Mouse (Mus musculus) liver, embryonic 14.5 days (tissue): ENCODE data around the gene Arhgap27. TPM values are rescaled to one million over a fixed set of nuclear protein-coding genes. Genes with fewer than 3 reads are reported as not detected.

Experiments used
- ATAC-seq: fragments of 200-750 bp; cut with Nextera tagmentation; 2 replicates; pipeline ENCODE4 v1.8.0; 2017; ENCODE audit warnings: moderate number of reproducible peaks, mild to moderate bottlenecking, moderate library complexity; ENCODE audit not compliant: insufficient read depth
- DNase-seq, 3 experiments: peaks; one replicate each; pipeline ENCODE4 v3.0.0-alpha.2; 2012 to 2013; ENCODE audit warnings: low read depth in 3 of 3, low spot score in 3 of 3
- H3K27ac ChIP-seq: fragments of 300-500 bp; sonication (generic); 2 replicates; pipeline ENCODE4 v1.5.1; 2014; ENCODE audit warnings: moderate library complexity, mild to moderate bottlenecking, control low read depth, inconsistent platforms
- H3K27me3 ChIP-seq: fragments of 300-500 bp; sonication (generic); 2 replicates; pipeline ENCODE4 v1.6.1; 2014; ENCODE audit warnings: mild to moderate bottlenecking, low read length, moderate library complexity; ENCODE audit not compliant: control insufficient read depth, insufficient read depth
- H3K36me3 ChIP-seq: fragments of 300-500 bp; sonication (generic); replicated peaks from 2 replicates; pipeline ENCODE4 v1.6.1; 2014; ENCODE audit warnings: low read depth; ENCODE audit not compliant: control insufficient read depth, insufficient read depth
- H3K4me1 ChIP-seq, 2 experiments: fragments of 200-500 bp in 1 of 2; fragments of 300-500 bp in 1 of 2; sonication (generic) in 1 of 2; replicated peaks; 2 replicates each; pipeline ENCODE4 v1.6.1; 2012 to 2014; ENCODE audit warnings: antibody characterized with exemption in 1 of 2, inconsistent platforms in 1 of 2, low read length in 1 of 2; ENCODE audit not compliant: control insufficient read depth in 2 of 2, insufficient read depth in 2 of 2
- H3K4me2 ChIP-seq: fragments of 300-500 bp; sonication (generic); 2 replicates; pipeline ENCODE4 v1.6.1; 2014; ENCODE audit warnings: low read depth, mild to moderate bottlenecking, control low read depth, moderate library complexity
- H3K4me3 ChIP-seq, 2 experiments: fragments of 200-500 bp in 1 of 2; fragments of 300-500 bp in 1 of 2; sonication (generic) in 1 of 2; 2 replicates each; pipeline ENCODE4 v1.5.1; 2012 to 2014; ENCODE audit warnings: low read depth in 2 of 2, low read length in 2 of 2, mild to moderate bottlenecking in 2 of 2, control low read depth in 1 of 2, inconsistent platforms in 1 of 2, moderate library complexity in 1 of 2; ENCODE audit not compliant: insufficient read depth in 1 of 2
- H3K9ac ChIP-seq: fragments of 300-500 bp; sonication (generic); replicated peaks from 2 replicates; pipeline ENCODE4 v1.6.1; 2014; ENCODE audit warnings: mild to moderate bottlenecking, control low read depth, moderate library complexity
- H3K9me3 ChIP-seq: fragments of 300-500 bp; sonication (generic); 2 replicates; pipeline ENCODE4 v1.6.1; 2016; ENCODE audit warnings: low read length, mixed read lengths; ENCODE audit not compliant: control insufficient read depth
- CTCF ChIP-seq: IDR thresholded peaks from 2 replicates; pipeline ENCODE4 v1.5.1; 2016; ENCODE audit warnings: antibody characterized with exemption, low read depth, control low read depth
- EP300 ChIP-seq: IDR thresholded peaks from 2 replicates; pipeline ENCODE4 v1.6.1; 2016; ENCODE audit warnings: antibody characterized with exemption, low read depth
- WGBS: fragments of 180-500 bp; shearing (Covaris S2); extraction: QIAGEN DNeasy Blood & Tissue Kit; methylation state at CpG from one replicate; pipeline ENCODE4 v1.1.7; 2014; ENCODE audit not compliant: insufficient replicate concordance; 5-methylcytosine and 5-hydroxymethylcytosine counted together
- polyA plus RNA-seq, 2 experiments: library from polyadenylated mRNA; depleted of rRNA in 1 of 2; stranded (reverse) in 1 of 2; unstranded in 1 of 2; fragments of >200 nt; fragmentation: Nextera tagmentation in 1 of 2; extraction: Ambion mirVana in 1 of 2; gene quantifications; 2 replicates each; pipeline versions ENCODE4 v1.2.1 to v1.2.3; 2012 to 2014

The Arhgap27 gene
- polyA plus RNA-seq, 2 experiments = 1.4 to 2.6 TPM

DNA sequence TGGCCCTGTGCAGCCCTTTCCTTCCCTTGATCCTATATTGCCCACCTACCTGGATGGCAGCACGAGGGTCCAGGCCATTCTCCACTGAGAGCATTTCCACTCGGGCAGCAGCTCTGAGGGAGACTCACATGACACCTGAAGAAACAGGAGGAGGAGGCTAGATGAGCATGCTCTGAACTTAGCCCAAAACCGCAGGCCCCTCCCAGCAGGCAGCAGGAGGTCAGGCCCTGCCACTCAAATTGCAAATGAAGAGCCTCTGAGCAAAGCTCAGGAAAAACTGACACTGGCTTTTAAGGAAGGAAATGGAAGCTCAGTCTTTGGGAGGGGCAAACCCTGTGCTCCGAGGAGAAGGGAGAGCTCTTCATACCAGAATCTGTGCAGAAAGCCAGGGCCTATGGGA is 40.3 kb upstream of the Arhgap27 start:
- no peaks in the 10 kb centered on the region for H3K9me3 ChIP-seq
- no peak overlapping the region for H3K27ac ChIP-seq
- H3K4me3 ChIP-seq = no peak overlapping the region
- H3K9ac ChIP-seq = no peak overlapping the region
- TF ChIP-seq CTCF (no peak), EP300 (no peak)
- no peaks in the 10 kb centered on the region for H3K27me3 ChIP-seq
- ATAC-seq (0 out of 2 replicates have a peak, but pooled peaks have one; percentile 9), DNase-seq (no peak)
- H3K4me1 ChIP-seq = peaks cover 3% of the 10 kb centered on the region in 2 experiments; a peak in 3 of 4 replicates
- H3K4me2 ChIP-seq = no peak overlapping the region
- no peaks in the 10 kb centered on the region; the same call in 1 of the 2 replicates for H3K36me3 ChIP-seq
- WGBS = 45% methylated on average over 4 of the region's 4 CpGs

- DNase-seq (no peak), ATAC-seq (no peak)
- Histone ChIP-seq H3K9ac (no peak overlapping the region), H3K9me3 (no peaks in the 10 kb centered on the region), H3K4me2 (no peak overlapping the region), H3K4me3 (no peak overlapping the region), H3K27ac (no peak overlapping the region), H3K36me3 (no peaks in the 10 kb centered on the region), H3K4me1 (peaks cover 3% of the 10 kb centered on the region in 2 experiments; a peak in 3 of 4 replicates), H3K27me3 (no peaks in the 10 kb centered on the region)
- WGBS = 71% methylated on average over 5 of the region's 5 CpGs
- TF ChIP-seq EP300 (no peak), CTCF (no peak)
These were observed 39.2 kb upstream of the Arhgap27 start for GRCm38 (mm10) chr11:103402738-103403137.

- ATAC-seq (0 out of 2 replicates have a peak, but pooled peaks have one; percentile 35), DNase-seq (no peak)
- no peaks in the 10 kb centered on the region for H3K9me3 ChIP-seq
- H3K9ac ChIP-seq = no peak overlapping the region
- peaks cover 3% of the 10 kb centered on the region in 2 experiments; a peak in 3 of 4 replicates for H3K4me1 ChIP-seq
- 80% methylated on average over 2 of the region's 2 CpGs for WGBS
- TF ChIP-seq EP300 = no peak
- peak; percentile 82 for TF ChIP-seq CTCF
- no peaks in the 10 kb centered on the region for H3K36me3 ChIP-seq
- H3K4me2 ChIP-seq = no peak overlapping the region
- no peak overlapping the region for H3K27ac ChIP-seq
- no peaks in the 10 kb centered on the region for H3K27me3 ChIP-seq
- no peak overlapping the region for H3K4me3 ChIP-seq
These were observed 38.7 kb upstream of the Arhgap27 start for GRCm38 (mm10) chr11:103402198-103402597.

DNA sequence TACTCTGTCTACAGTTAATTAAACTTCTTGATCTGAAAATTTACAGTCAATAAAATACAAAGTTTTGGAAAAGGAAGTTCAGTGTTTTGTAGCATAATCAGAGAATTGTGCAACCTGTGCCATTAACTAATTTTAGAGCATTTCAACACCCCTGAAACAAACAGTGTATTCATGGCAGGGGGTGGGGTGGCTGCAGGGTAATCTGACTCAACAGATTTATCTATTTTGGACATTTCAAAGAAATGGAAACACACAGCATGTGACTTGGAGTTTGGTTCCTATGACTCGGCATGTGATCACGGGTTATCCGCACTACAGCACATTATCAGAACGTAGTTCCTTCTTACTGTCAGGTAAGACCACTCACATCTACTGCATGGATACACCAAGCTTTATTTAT is 36.5 kb upstream of the Arhgap27 start:
- Histone ChIP-seq H3K9me3 (no peaks in the 10 kb centered on the region), H3K9ac (no peak overlapping the region), H3K36me3 (peaks cover 7% of the 10 kb centered on the region; the same call in 1 of the 2 replicates), H3K4me3 (no peak overlapping the region), H3K4me1 (peaks cover 3% of the 10 kb centered on the region in 2 experiments; a peak in 3 of 4 replicates), H3K4me2 (no peak overlapping the region), H3K27me3 (no peaks in the 10 kb centered on the region), H3K27ac (no peak overlapping the region)
- no peak for TF ChIP-seq CTCF
- no peak for TF ChIP-seq EP300
- no peak for ATAC-seq
- DNase-seq = no peak
- WGBS = 41% methylated on average over 4 of the region's 4 CpGs

- no peaks in the 10 kb centered on the region for H3K4me1 ChIP-seq
- H3K9me3 ChIP-seq = no peaks in the 10 kb centered on the region
- H3K4me2 ChIP-seq = no peak overlapping the region
- WGBS = 72% methylated on average over 3 of the region's 3 CpGs
- TF ChIP-seq EP300 (no peak), CTCF (0 out of 2 replicates have a peak, but pooled peaks have one; percentile 10)
- no peak for ATAC-seq
- H3K27me3 ChIP-seq = no peaks in the 10 kb centered on the region
- no peak overlapping the region for H3K9ac ChIP-seq
- H3K27ac ChIP-seq = no peak overlapping the region
- peaks cover 16% of the 10 kb centered on the region for H3K36me3 ChIP-seq
- DNase-seq = no peak
- H3K4me3 ChIP-seq = no peak overlapping the region
These were observed 35.6 kb upstream of the Arhgap27 start for GRCm38 (mm10) chr11:103399050-103399449.
